Mouse (Mus musculus): ENCODE results near the gene Morn1.

- TF ChIP-seq CTCF (IDR thresholded peaks at IDR 0.05), result peak; percentile 10; the same call in 1 of the 2 replicates
- TF ChIP-seq EP300 (IDR thresholded peaks at IDR 0.05), result no peak
Measured at GRCm38 (mm10) chr4:155173822-155174785, 87.7 kb downstream of the Morn1 start.

Measured in lung, postnatal 0 days (tissue).